Mouse (Mus musculus) thymus, adult 2 months (tissue): Measurements from ENCODE around the gene Trappc5. TPM values are rescaled to one million over a fixed set of nuclear protein-coding genes. Genes with fewer than 3 reads are reported as not detected.

Experiments
- DNase-seq: peaks from one replicate; pipeline ENCODE4 v3.0.0; 2021
- H3K27ac ChIP-seq: fragments of 200-500 bp; 2 replicates; pipeline ENCODE4 v1.5.1; 2012; ENCODE audit warnings: low read length, control low read depth; ENCODE audit not compliant: control insufficient read depth, insufficient read depth
- H3K27me3 ChIP-seq: fragments of 200-500 bp; 2 replicates; pipeline ENCODE4 v1.6.1; 2012; ENCODE audit warnings: mild to moderate bottlenecking, low read length, moderate library complexity, mixed read lengths; ENCODE audit not compliant: control insufficient read depth, insufficient read depth
- H3K36me3 ChIP-seq: fragments of 200-500 bp; 2 replicates; pipeline ENCODE4 v1.6.1; 2012; ENCODE audit warnings: mild to moderate bottlenecking, low read length, moderate library complexity; ENCODE audit not compliant: control insufficient read depth, insufficient read depth
- H3K4me1 ChIP-seq: fragments of 200-500 bp; replicated peaks from 2 replicates; pipeline ENCODE4 v1.6.1; 2012; ENCODE audit warnings: low read length; ENCODE audit not compliant: control insufficient read depth, insufficient read depth
- H3K4me3 ChIP-seq: fragments of 200-500 bp; 2 replicates; pipeline ENCODE4 v1.5.1; 2012; ENCODE audit warnings: mild to moderate bottlenecking, low read length, control low read depth, moderate library complexity; ENCODE audit not compliant: control insufficient read depth, insufficient read depth
- CTCF ChIP-seq: fragments of 200-500 bp; IDR thresholded peaks from 2 replicates; pipeline ENCODE4 v1.5.1; 2012; ENCODE audit warnings: mild to moderate bottlenecking, control low read depth, low read length, moderate library complexity, borderline replicate concordance; ENCODE audit not compliant: control insufficient read depth, poor library complexity, insufficient read depth; ENCODE audit errors: extremely low read depth
- POLR2A ChIP-seq: fragments of 200-500 bp; IDR thresholded peaks from 2 replicates; pipeline ENCODE4 v1.6.1; 2012; ENCODE audit warnings: mild to moderate bottlenecking, low read length, control low read depth, moderate library complexity; ENCODE audit not compliant: control insufficient read depth, poor library complexity, insufficient read depth; ENCODE audit errors: extremely low read depth
- WGBS: fragments of 180-500 bp; shearing (Covaris S2); methylation state at CpG from one replicate; pipeline ENCODE4 v1.1.7; 2018; 5-methylcytosine and 5-hydroxymethylcytosine counted together
- polyA plus RNA-seq: library from polyadenylated mRNA; depleted of rRNA; stranded (reverse); fragments of >200 nt; gene quantifications from 2 replicates; pipeline ENCODE4 v1.2.3, GENCODE M21; 2012

Trappc5 gene
- polyA plus RNA-seq, 1 experiment = 42.3 TPM

DNA sequence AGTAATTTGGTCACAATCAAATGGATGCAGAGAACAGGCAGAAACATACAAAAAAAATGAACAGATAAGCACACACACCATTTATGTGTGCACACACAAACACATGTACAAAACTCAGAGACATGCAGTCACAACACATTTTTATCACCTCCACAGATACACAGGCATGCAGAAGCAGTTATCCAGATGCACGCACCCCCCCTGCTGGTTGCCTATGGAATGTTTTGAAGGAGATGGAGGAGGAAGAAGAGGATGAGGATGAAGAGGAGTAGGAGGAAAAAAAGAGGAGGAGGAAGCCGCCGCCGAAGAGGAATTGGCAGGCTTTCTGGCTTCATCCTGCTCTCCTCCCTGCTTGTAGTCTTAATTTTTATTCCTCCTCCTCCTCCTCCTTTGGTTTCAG lies 29.6 kb downstream of the Trappc5 start:
- Histone ChIP-seq H3K4me1 (peaks cover 6% of the 10 kb centered on the region; the same call in 1 of the 2 replicates), H3K36me3 (no peaks in the 10 kb centered on the region), H3K27me3 (no peaks in the 10 kb centered on the region), H3K27ac (no peak overlapping the region), H3K4me3 (no peak overlapping the region)
- TF ChIP-seq CTCF (no peak), POLR2A (no peak)
- DNase-seq = peak; percentile 25
- WGBS = 65% methylated on average over 4 of the region's 4 CpGs

DNA sequence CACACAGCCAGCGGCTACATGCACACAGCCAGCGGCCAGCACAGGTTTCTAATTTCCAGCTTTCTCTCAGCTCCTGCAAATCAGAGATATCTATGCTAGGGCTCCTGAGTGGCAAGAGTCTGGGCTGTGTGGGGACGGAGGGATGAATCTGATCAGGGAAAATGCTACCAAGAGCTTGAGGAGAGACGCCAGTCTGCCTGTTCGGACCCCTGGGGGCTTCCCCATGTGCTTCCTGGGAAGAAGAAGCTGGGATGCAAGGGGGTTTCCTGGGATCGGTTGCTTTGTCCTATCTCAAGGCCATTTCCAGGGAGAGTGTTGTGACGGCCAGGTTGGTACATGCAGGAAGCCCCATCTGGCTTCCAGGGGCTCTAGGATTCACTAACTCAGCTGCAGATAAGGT lies 31.5 kb downstream of the Trappc5 start:
- 74% methylated on average over 7 of the region's 7 CpGs for WGBS
- TF ChIP-seq POLR2A (no peak), CTCF (no peak)
- H3K4me3 ChIP-seq = no peak overlapping the region
- DNase-seq = no peak
- no peak overlapping the region for H3K27ac ChIP-seq
- peaks cover 12% of the 10 kb centered on the region for H3K4me1 ChIP-seq
- no peaks in the 10 kb centered on the region for H3K36me3 ChIP-seq
- no peaks in the 10 kb centered on the region for H3K27me3 ChIP-seq

DNA sequence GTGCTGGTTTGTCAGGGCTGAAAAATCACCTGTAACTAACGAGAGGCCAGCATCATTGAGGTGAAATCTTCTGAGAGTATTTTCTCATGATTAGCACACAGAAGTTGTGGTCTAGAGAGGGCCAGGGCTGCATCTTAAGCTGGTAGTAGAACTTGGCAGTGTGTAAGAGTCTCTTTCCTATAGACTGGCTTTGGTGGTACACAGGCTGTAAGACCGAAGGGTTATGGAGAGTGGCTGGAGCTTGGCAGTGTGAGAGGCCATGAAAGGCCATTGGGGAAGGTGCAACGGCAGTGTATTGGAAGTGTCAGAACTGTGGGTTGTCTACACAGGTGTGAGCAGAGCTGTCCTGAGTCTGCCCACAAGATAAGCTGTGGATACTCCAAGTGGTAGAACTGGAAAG lies 34.2 kb downstream of the Trappc5 start:
- Histone ChIP-seq H3K4me1 (peaks cover 12% of the 10 kb centered on the region), H3K27ac (no peak overlapping the region), H3K4me3 (no peak overlapping the region), H3K36me3 (no peaks in the 10 kb centered on the region), H3K27me3 (no peaks in the 10 kb centered on the region)
- 41% methylated on average over 3 of the region's 3 CpGs for WGBS
- TF ChIP-seq POLR2A (no peak), CTCF (no peak)
- no peak for DNase-seq

DNA sequence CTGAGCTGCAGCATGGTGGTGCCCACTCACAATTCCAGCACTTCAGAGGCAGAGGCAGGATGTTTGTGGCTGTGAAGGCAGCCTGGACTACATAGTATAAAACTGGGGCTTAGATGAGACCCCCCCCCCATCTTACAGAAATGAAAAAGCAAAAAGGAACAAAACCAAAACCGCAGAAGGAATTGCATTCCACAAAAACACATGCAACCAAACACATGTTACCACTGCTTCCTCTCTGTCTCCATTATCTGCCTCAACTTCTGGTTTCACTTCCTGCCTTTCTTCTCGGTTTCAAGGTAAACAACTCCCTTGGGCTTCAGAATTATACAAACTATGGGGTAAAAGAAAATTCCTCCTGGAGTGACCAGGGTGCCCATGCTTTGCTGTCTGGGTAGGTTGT lies 35.5 kb downstream of the Trappc5 start:
- WGBS = 2% methylated on average over 2 of the region's 2 CpGs
- H3K4me3 ChIP-seq = no peak overlapping the region
- no peaks in the 10 kb centered on the region for H3K36me3 ChIP-seq
- TF ChIP-seq POLR2A (no peak), CTCF (no peak)
- peaks cover 12% of the 10 kb centered on the region for H3K4me1 ChIP-seq
- H3K27me3 ChIP-seq = no peaks in the 10 kb centered on the region
- peak overlapping the region; percentile 19; the same call in 1 of the 2 replicates for H3K27ac ChIP-seq
- no peak for DNase-seq

DNA sequence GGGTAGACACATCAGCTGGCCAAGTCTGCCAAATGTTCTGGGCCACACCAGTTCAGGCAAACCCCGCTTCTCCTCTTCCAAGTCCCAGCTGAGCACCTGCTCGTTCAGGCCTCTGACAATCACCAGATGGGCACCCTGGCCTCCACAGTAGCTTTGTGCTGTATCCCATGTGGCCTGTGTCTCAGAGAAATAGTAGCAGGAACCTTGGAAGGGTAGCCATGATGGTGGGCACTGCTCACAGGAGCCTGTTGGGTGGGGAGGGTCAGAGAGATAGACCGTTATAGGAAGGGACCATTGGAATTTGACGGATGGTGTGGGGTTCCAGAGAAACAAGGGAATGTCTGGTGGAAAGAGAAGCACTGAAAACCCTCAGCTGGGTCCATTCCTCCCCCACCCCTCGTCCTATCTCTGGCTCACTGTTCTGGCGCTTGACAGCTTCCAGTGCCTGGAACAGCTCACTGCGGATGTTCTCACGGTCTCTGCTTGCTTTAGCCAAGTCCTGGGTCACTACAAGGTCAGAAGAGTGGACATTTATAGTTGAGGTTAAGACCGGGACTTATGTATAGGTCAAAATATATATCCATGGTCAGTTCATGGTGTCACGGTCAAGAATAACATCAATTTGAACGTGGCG lies 41.3 kb downstream of the Trappc5 start:
- WGBS = 93% methylated on average over 12 of the region's 12 CpGs
- Histone ChIP-seq H3K36me3 (no peaks in the 10 kb centered on the region), H3K4me1 (no peaks in the 10 kb centered on the region), H3K4me3 (no peak overlapping the region), H3K27me3 (no peaks in the 10 kb centered on the region), H3K27ac (no peak overlapping the region)
- no peak for TF ChIP-seq CTCF
- no peak for TF ChIP-seq POLR2A
- no peak for DNase-seq

DNA sequence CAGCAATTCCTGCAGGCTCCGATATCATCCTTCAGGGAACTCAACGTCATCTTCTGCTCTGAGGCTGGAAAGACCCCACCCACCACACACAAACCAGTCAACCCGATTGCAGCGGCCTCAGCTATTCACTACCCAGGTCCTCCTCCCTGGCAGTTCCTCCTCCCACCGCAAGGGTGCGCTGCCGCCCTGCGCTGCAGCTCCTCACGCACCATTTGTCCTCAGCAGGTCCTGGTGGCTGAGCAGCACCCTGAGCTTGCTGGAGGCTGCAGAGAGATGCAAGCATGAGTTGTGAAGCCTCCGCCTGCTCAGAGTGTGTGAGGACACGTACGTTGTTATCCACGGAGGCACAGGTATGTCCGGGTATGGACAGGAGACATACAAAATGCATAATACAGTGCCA lies 42.5 kb downstream of the Trappc5 start:
- DNase-seq = peak; percentile 82
- 28% methylated on average over 14 of the region's 14 CpGs for WGBS
- Histone ChIP-seq H3K27me3 (no peaks in the 10 kb centered on the region), H3K36me3 (no peaks in the 10 kb centered on the region), H3K4me3 (no peak overlapping the region), H3K27ac (no peak overlapping the region), H3K4me1 (no peaks in the 10 kb centered on the region)
- TF ChIP-seq CTCF (peak; percentile 97), POLR2A (no peak)

DNA sequence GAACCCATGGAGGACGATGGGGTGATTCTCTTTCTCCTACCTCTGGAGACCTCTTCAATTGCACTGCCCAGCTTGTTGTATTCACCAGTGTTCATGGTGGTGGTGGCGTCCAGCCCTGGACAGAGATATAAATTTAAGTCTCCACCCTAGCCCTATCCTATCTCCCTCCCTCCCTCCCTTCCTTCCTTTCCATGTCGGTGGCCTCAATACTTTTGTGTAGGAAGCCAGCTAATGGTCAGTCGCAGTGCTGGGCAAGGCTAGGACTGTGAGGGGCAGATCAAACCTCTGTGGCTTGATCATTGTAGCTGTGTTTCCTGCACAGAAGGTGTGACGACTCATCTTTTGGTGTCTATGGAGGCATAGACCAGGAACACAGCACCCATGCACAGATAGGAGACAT lies 44.5 kb downstream of the Trappc5 start, which contains the start of gene Clec4g:
Clec4g (minus strand) TSS at position 101 of the 400 bp plus-strand sequence.
- Histone ChIP-seq H3K4me1 (no peaks in the 10 kb centered on the region), H3K27me3 (no peaks in the 10 kb centered on the region), H3K36me3 (no peaks in the 10 kb centered on the region), H3K4me3 (no peak within 1 kb of the TSS), H3K27ac (no peak within 1 kb of the TSS)
- 87% methylated on average over 5 of the region's 5 CpGs for WGBS
- DNase-seq = no peak
- TF ChIP-seq POLR2A = no peak
- TF ChIP-seq CTCF = no peak
